Mouse (Mus musculus) intestine, postnatal 0 days (tissue): ENCODE measurements around the gene Scrn2. TPM values are rescaled to one million over a fixed set of nuclear protein-coding genes. Genes with fewer than 3 reads are reported as not detected.

ENCODE experiments used
- ATAC-seq: fragments of 200-750 bp; cut with Nextera tagmentation; 2 replicates; pipeline ENCODE4 v1.8.0; 2017; ENCODE audit warnings: mild to moderate bottlenecking, moderate TSS enrichment, moderate library complexity
- H3K27ac ChIP-seq: fragments of 300-500 bp; sonication (generic); 2 replicates; pipeline ENCODE4 v1.5.1; 2014; ENCODE audit warnings: mild to moderate bottlenecking, low read depth, low read length, moderate library complexity
- H3K27me3 ChIP-seq: fragments of 300-500 bp; sonication (generic); replicated peaks from 2 replicates; pipeline ENCODE4 v1.6.1; 2014; ENCODE audit warnings: low read length, mixed read lengths; ENCODE audit not compliant: control insufficient read depth, insufficient read depth
- H3K36me3 ChIP-seq: fragments of 300-500 bp; sonication (generic); 2 replicates; pipeline ENCODE4 v1.6.1; 2014; ENCODE audit warnings: mild to moderate bottlenecking, moderate library complexity; ENCODE audit not compliant: control insufficient read depth, insufficient read depth
- H3K4me1 ChIP-seq: fragments of 300-500 bp; sonication (generic); replicated peaks from 2 replicates; pipeline ENCODE4 v1.6.1; 2014; ENCODE audit warnings: antibody characterized with exemption, low read length, mixed read lengths; ENCODE audit not compliant: control insufficient read depth, insufficient read depth
- H3K4me2 ChIP-seq: fragments of 300-500 bp; sonication (generic); replicated peaks from 2 replicates; pipeline ENCODE4 v1.6.1; 2014; ENCODE audit warnings: low read depth, mild to moderate bottlenecking, moderate library complexity
- H3K4me3 ChIP-seq: fragments of 300-500 bp; sonication (generic); 2 replicates; pipeline ENCODE4 v1.5.1; 2014; ENCODE audit warnings: low read depth, low read length
- H3K9ac ChIP-seq: fragments of 300-500 bp; sonication (generic); 2 replicates; pipeline ENCODE4 v1.6.1; 2014; ENCODE audit warnings: mild to moderate bottlenecking, low read depth, low read length
- H3K9me3 ChIP-seq: fragments of 300-500 bp; sonication (generic); 2 replicates; pipeline ENCODE4 v1.6.1; 2016; ENCODE audit warnings: mixed run types; ENCODE audit not compliant: control insufficient read depth
- CTCF ChIP-seq: sonication (generic); IDR thresholded peaks from 2 replicates; pipeline ENCODE4 v1.5.1; 2016; ENCODE audit warnings: low read depth, mild to moderate bottlenecking, control low read depth, antibody characterized with exemption, moderate library complexity
- WGBS: fragments of 180-500 bp; shearing (Covaris S2); extraction: QIAGEN DNeasy Blood & Tissue Kit; methylation state at CpG from one replicate; pipeline ENCODE4 v1.1.7; 2014; 5-methylcytosine and 5-hydroxymethylcytosine counted together
- polyA plus RNA-seq: library from polyadenylated mRNA; unstranded; fragments of >200 nt; fragmentation: Nextera tagmentation; extraction: Ambion mirVana; gene quantifications from 2 replicates; pipeline ENCODE4 v1.2.1, GENCODE M21; 2015

Scrn2 gene
- polyA plus RNA-seq, 1 experiment from 2014 or later, result 24.5 TPM

GRCm38 (mm10) chr11:97024977-97025376 lies 4.8 kb upstream of the Scrn2 start:
- 56% methylated on average over 10 of the region's 10 CpGs for WGBS
- Histone ChIP-seq H3K36me3 (no peaks in the 10 kb centered on the region; the same call in 1 of the 2 replicates), H3K9ac (no peak overlapping the region), H3K27ac (no peak overlapping the region), H3K4me2 (no peak overlapping the region), H3K27me3 (peaks cover 43% of the 10 kb centered on the region), H3K4me3 (no peak overlapping the region), H3K4me1 (peaks cover 14% of the 10 kb centered on the region; the same call in 1 of the 2 replicates), H3K9me3 (no peaks in the 10 kb centered on the region)
- no peak for ATAC-seq
- TF ChIP-seq CTCF, result no peak

GRCm38 (mm10) chr11:97025721-97026344 lies 3.9 kb upstream of the Scrn2 start:
- H3K27me3 ChIP-seq, result peaks cover 37% of the 10 kb centered on the region
- peak overlapping the region; percentile 70 for H3K4me2 ChIP-seq
- peaks cover 15% of the 10 kb centered on the region; the same call in 1 of the 2 replicates for H3K4me1 ChIP-seq
- 0 out of 2 replicates have a peak overlapping the region, but pooled peaks have one; percentile 3 for H3K27ac ChIP-seq
- peak; percentile 98 for TF ChIP-seq CTCF
- H3K4me3 ChIP-seq, result peak overlapping the region; percentile 33
- no peaks in the 10 kb centered on the region for H3K9me3 ChIP-seq
- H3K9ac ChIP-seq, result peak overlapping the region; percentile 47
- peak; percentile 8; the same call in 1 of the 2 replicates for ATAC-seq
- 9% methylated on average over 17 of the region's 17 CpGs for WGBS
- no peaks in the 10 kb centered on the region; the same call in 1 of the 2 replicates for H3K36me3 ChIP-seq

GRCm38 (mm10) chr11:97030426-97030825 lies 688 bp downstream of the Scrn2 start:
- no peak for TF ChIP-seq CTCF
- Histone ChIP-seq H3K4me1 (peaks cover 8% of the 10 kb centered on the region; the same call in 1 of the 2 replicates), H3K4me2 (peak overlapping the region; percentile 78), H3K9me3 (no peaks in the 10 kb centered on the region), H3K36me3 (peaks cover 13% of the 10 kb centered on the region; the same call in 1 of the 2 replicates), H3K27ac (no peak overlapping the region), H3K27me3 (no peaks in the 10 kb centered on the region), H3K4me3 (peak overlapping the region; percentile 54), H3K9ac (peak overlapping the region; percentile 28)
- 15% methylated on average over 15 of the region's 15 CpGs for WGBS
- no peak for ATAC-seq

- peaks cover 2% of the 10 kb centered on the region; the same call in 1 of the 2 replicates for H3K4me1 ChIP-seq
- no peaks in the 10 kb centered on the region for H3K27me3 ChIP-seq
- TF ChIP-seq CTCF, result no peak
- no peak overlapping the region for H3K4me3 ChIP-seq
- 79% methylated on average over 12 of the region's 12 CpGs for WGBS
- H3K9me3 ChIP-seq, result no peaks in the 10 kb centered on the region
- H3K4me2 ChIP-seq, result no peak overlapping the region
- H3K27ac ChIP-seq, result no peak overlapping the region
- no peak overlapping the region for H3K9ac ChIP-seq
- ATAC-seq, result no peak
- peaks cover 13% of the 10 kb centered on the region; the same call in 1 of the 2 replicates for H3K36me3 ChIP-seq
These were observed 2.2 kb downstream of the Scrn2 start for GRCm38 (mm10) chr11:97031977-97032376.

GRCm38 (mm10) chr11:97032499-97032898 lies 2.8 kb downstream of the Scrn2 start:
- no peak overlapping the region for H3K27ac ChIP-seq
- no peak for ATAC-seq
- 94% methylated on average over 4 of the region's 4 CpGs for WGBS

GRCm38 (mm10) chr11:97033781-97034180 lies 4.0 kb downstream of the Scrn2 start:
- Histone ChIP-seq H3K4me3 (no peak overlapping the region), H3K36me3 (peaks cover 13% of the 10 kb centered on the region; the same call in 1 of the 2 replicates), H3K4me1 (peaks cover 2% of the 10 kb centered on the region; the same call in 1 of the 2 replicates), H3K27me3 (no peaks in the 10 kb centered on the region), H3K4me2 (no peak overlapping the region), H3K9me3 (no peaks in the 10 kb centered on the region), H3K27ac (no peak overlapping the region), H3K9ac (no peak overlapping the region)
- no peak for TF ChIP-seq CTCF
- no peak for ATAC-seq
- 76% methylated on average over 4 of the region's 4 CpGs for WGBS

More at GRCm38 (mm10) chr11:97032499-97032898, 2.8 kb downstream of the Scrn2 start:
- H3K27me3 ChIP-seq, result no peaks in the 10 kb centered on the region
- H3K4me3 ChIP-seq, result no peak overlapping the region
- TF ChIP-seq CTCF, result no peak
- H3K36me3 ChIP-seq, result peaks cover 13% of the 10 kb centered on the region; the same call in 1 of the 2 replicates
- no peaks in the 10 kb centered on the region for H3K9me3 ChIP-seq
- no peak overlapping the region for H3K9ac ChIP-seq
- no peak overlapping the region for H3K4me2 ChIP-seq
- peaks cover 2% of the 10 kb centered on the region; the same call in 1 of the 2 replicates for H3K4me1 ChIP-seq
